Mouse (Mus musculus) liver, embryonic 14.5 days (tissue): Measurements from ENCODE around the gene Flt3. TPM values are rescaled to one million over a fixed set of nuclear protein-coding genes. Genes with fewer than 3 reads are reported as not detected.

Source experiments
- ATAC-seq: fragments of 200-750 bp; cut with Nextera tagmentation; 2 replicates; pipeline ENCODE4 v1.8.0; 2017; ENCODE audit warnings: moderate number of reproducible peaks, mild to moderate bottlenecking, moderate library complexity; ENCODE audit not compliant: insufficient read depth
- DNase-seq, 3 experiments: peaks; one replicate each; pipeline ENCODE4 v3.0.0-alpha.2; 2012 to 2013; ENCODE audit warnings: low read depth in 3 of 3, low spot score in 3 of 3
- H3K27ac ChIP-seq: fragments of 300-500 bp; sonication (generic); 2 replicates; pipeline ENCODE4 v1.5.1; 2014; ENCODE audit warnings: moderate library complexity, mild to moderate bottlenecking, control low read depth, inconsistent platforms
- H3K27me3 ChIP-seq: fragments of 300-500 bp; sonication (generic); 2 replicates; pipeline ENCODE4 v1.6.1; 2014; ENCODE audit warnings: mild to moderate bottlenecking, low read length, moderate library complexity; ENCODE audit not compliant: control insufficient read depth, insufficient read depth
- H3K36me3 ChIP-seq: fragments of 300-500 bp; sonication (generic); replicated peaks from 2 replicates; pipeline ENCODE4 v1.6.1; 2014; ENCODE audit warnings: low read depth; ENCODE audit not compliant: control insufficient read depth, insufficient read depth
- H3K4me1 ChIP-seq, 2 experiments: fragments of 200-500 bp in 1 of 2; fragments of 300-500 bp in 1 of 2; sonication (generic) in 1 of 2; replicated peaks; 2 replicates each; pipeline ENCODE4 v1.6.1; 2012 to 2014; ENCODE audit warnings: antibody characterized with exemption in 1 of 2, inconsistent platforms in 1 of 2, low read length in 1 of 2; ENCODE audit not compliant: control insufficient read depth in 2 of 2, insufficient read depth in 2 of 2
- H3K4me2 ChIP-seq: fragments of 300-500 bp; sonication (generic); 2 replicates; pipeline ENCODE4 v1.6.1; 2014; ENCODE audit warnings: low read depth, mild to moderate bottlenecking, control low read depth, moderate library complexity
- H3K4me3 ChIP-seq, 2 experiments: fragments of 200-500 bp in 1 of 2; fragments of 300-500 bp in 1 of 2; sonication (generic) in 1 of 2; 2 replicates each; pipeline ENCODE4 v1.5.1; 2012 to 2014; ENCODE audit warnings: low read depth in 2 of 2, low read length in 2 of 2, mild to moderate bottlenecking in 2 of 2, control low read depth in 1 of 2, inconsistent platforms in 1 of 2, moderate library complexity in 1 of 2; ENCODE audit not compliant: insufficient read depth in 1 of 2
- H3K9ac ChIP-seq: fragments of 300-500 bp; sonication (generic); replicated peaks from 2 replicates; pipeline ENCODE4 v1.6.1; 2014; ENCODE audit warnings: mild to moderate bottlenecking, control low read depth, moderate library complexity
- H3K9me3 ChIP-seq: fragments of 300-500 bp; sonication (generic); 2 replicates; pipeline ENCODE4 v1.6.1; 2016; ENCODE audit warnings: low read length, mixed read lengths; ENCODE audit not compliant: control insufficient read depth
- CTCF ChIP-seq: IDR thresholded peaks from 2 replicates; pipeline ENCODE4 v1.5.1; 2016; ENCODE audit warnings: antibody characterized with exemption, low read depth, control low read depth
- EP300 ChIP-seq: IDR thresholded peaks from 2 replicates; pipeline ENCODE4 v1.6.1; 2016; ENCODE audit warnings: antibody characterized with exemption, low read depth
- WGBS: fragments of 180-500 bp; shearing (Covaris S2); extraction: QIAGEN DNeasy Blood & Tissue Kit; methylation state at CpG from one replicate; pipeline ENCODE4 v1.1.7; 2014; ENCODE audit not compliant: insufficient replicate concordance; 5-methylcytosine and 5-hydroxymethylcytosine counted together
- polyA plus RNA-seq, 2 experiments: library from polyadenylated mRNA; depleted of rRNA in 1 of 2; stranded (reverse) in 1 of 2; unstranded in 1 of 2; fragments of >200 nt; fragmentation: Nextera tagmentation in 1 of 2; extraction: Ambion mirVana in 1 of 2; gene quantifications; 2 replicates each; pipeline versions ENCODE4 v1.2.1 to v1.2.3; 2012 to 2014

Flt3 gene
- polyA plus RNA-seq, 2 experiments: 0.88 to 1.2 TPM

GRCm38 (mm10) chr5:147304276-147305155 is 95.8 kb downstream of the Flt3 start:
- no peak for ATAC-seq
- TF ChIP-seq EP300 (no peak), CTCF (no peak)
- Histone ChIP-seq H3K4me1 (no peaks in the 10 kb centered on the region), H3K9me3 (no peaks in the 10 kb centered on the region), H3K9ac (no peak overlapping the region), H3K4me2 (no peak overlapping the region), H3K4me3 (no peak overlapping the region), H3K36me3 (no peaks in the 10 kb centered on the region), H3K27ac (no peak overlapping the region), H3K27me3 (peaks cover 100% of the 10 kb centered on the region)
- DNase-seq: no peak
- 1% methylated on average over 54 of the region's 54 CpGs for WGBS

- DNase-seq: no peak
- Histone ChIP-seq H3K4me3 (no peak overlapping the region), H3K4me2 (no peak overlapping the region), H3K9ac (no peak overlapping the region), H3K4me1 (0 out of 4 replicates have a peak, but pooled peaks cover 0 to 2% of the 10 kb centered on the region in 2 experiments), H3K27me3 (peaks cover 98% of the 10 kb centered on the region), H3K27ac (no peak overlapping the region), H3K9me3 (no peaks in the 10 kb centered on the region), H3K36me3 (no peaks in the 10 kb centered on the region)
- 9% methylated on average over 13 of the region's 13 CpGs for WGBS
- TF ChIP-seq CTCF (no peak), EP300 (no peak)
- ATAC-seq: no peak
Measured at GRCm38 (mm10) chr5:147302746-147303400, 97.4 kb downstream of the Flt3 start.

GRCm38 (mm10) chr5:147302141-147302540 is 98.1 kb downstream of the Flt3 start:
- Histone ChIP-seq H3K9ac (no peak overlapping the region), H3K36me3 (no peaks in the 10 kb centered on the region), H3K4me1 (0 out of 4 replicates have a peak, but pooled peaks cover 0 to 2% of the 10 kb centered on the region in 2 experiments), H3K27ac (no peak overlapping the region), H3K27me3 (peaks cover 91% of the 10 kb centered on the region), H3K9me3 (no peaks in the 10 kb centered on the region), H3K4me3 (no peak overlapping the region), H3K4me2 (no peak overlapping the region)
- 13% methylated on average over 8 of the region's 8 CpGs for WGBS
- TF ChIP-seq CTCF: no peak
- no peak for TF ChIP-seq EP300
- DNase-seq: no peak
- ATAC-seq: no peak

- Histone ChIP-seq H3K27ac (no peak overlapping the region), H3K27me3 (peaks cover 87% of the 10 kb centered on the region), H3K4me3 (no peak overlapping the region)
Measured at GRCm38 (mm10) chr5:147301781-147302070, 98.6 kb downstream of the Flt3 start.

More at GRCm38 (mm10) chr5:147301781-147302070, 98.6 kb downstream of the Flt3 start:
- TF ChIP-seq EP300 (no peak), CTCF (no peak)
- Histone ChIP-seq H3K9me3 (no peaks in the 10 kb centered on the region), H3K9ac (no peak overlapping the region), H3K36me3 (no peaks in the 10 kb centered on the region), H3K4me1 (0 out of 4 replicates have a peak, but pooled peaks cover 0 to 2% of the 10 kb centered on the region in 2 experiments), H3K4me2 (no peak overlapping the region)
- WGBS: 7% methylated on average over 10 of the region's 10 CpGs
- ATAC-seq: no peak
- DNase-seq: no peak
